Mouse (Mus musculus) stomach, embryonic 16.5 days (tissue): ENCODE measurements around the gene Helz. TPM values are rescaled to one million over a fixed set of nuclear protein-coding genes. Genes with fewer than 3 reads are reported as not detected.
"Not testable (repeated sequence)": the region's sequence is repeated elsewhere in the genome, so short reads cannot be mapped to it uniquely, and the experiment has no call there.

Experiments
- ATAC-seq: fragments of 200-750 bp; cut with Nextera tagmentation; 2 replicates; pipeline ENCODE4 v1.8.0; 2017; ENCODE audit warnings: moderate number of reproducible peaks, moderate TSS enrichment; ENCODE audit not compliant: insufficient read depth, low FRiP score
- H3K27ac ChIP-seq: fragments of 300-500 bp; sonication (generic); 2 replicates; pipeline ENCODE4 v1.5.1; 2014; ENCODE audit warnings: low read length
- H3K27me3 ChIP-seq: fragments of 300-500 bp; sonication (generic); 2 replicates; pipeline ENCODE4 v1.6.1; 2014; ENCODE audit warnings: low read length, control low read depth, mixed read lengths; ENCODE audit not compliant: control insufficient read depth, insufficient read depth
- H3K36me3 ChIP-seq: fragments of 300-500 bp; sonication (generic); 2 replicates; pipeline ENCODE4 v1.6.1; 2014; ENCODE audit warnings: low read length; ENCODE audit not compliant: control insufficient read depth, insufficient read depth
- H3K4me1 ChIP-seq: fragments of 300-500 bp; sonication (generic); 2 replicates; pipeline ENCODE4 v1.6.1; 2014; ENCODE audit warnings: low read length, control low read depth, mixed read lengths; ENCODE audit not compliant: control insufficient read depth, insufficient read depth
- H3K4me2 ChIP-seq: fragments of 300-500 bp; sonication (generic); 2 replicates; pipeline ENCODE4 v1.6.1; 2014; ENCODE audit warnings: low read depth, low read length, mixed read lengths
- H3K4me3 ChIP-seq: fragments of 300-500 bp; sonication (generic); replicated peaks from 2 replicates; pipeline ENCODE4 v1.5.1; 2014; ENCODE audit warnings: mild to moderate bottlenecking, low read length
- H3K9ac ChIP-seq: fragments of 300-500 bp; sonication (generic); 2 replicates; pipeline ENCODE4 v1.6.1; 2014; ENCODE audit warnings: low read length
- H3K9me3 ChIP-seq: fragments of 300-500 bp; sonication (generic); replicated peaks from 2 replicates; pipeline ENCODE4 v1.6.1; 2016; ENCODE audit warnings: low read length, control low read depth; ENCODE audit not compliant: control insufficient read depth
- WGBS: fragments of 180-500 bp; shearing (Covaris S2); extraction: QIAGEN DNeasy Blood & Tissue Kit; methylation state at CpG from one replicate; pipeline ENCODE4 v1.1.7; 2014; 5-methylcytosine and 5-hydroxymethylcytosine counted together
- polyA plus RNA-seq: library from polyadenylated mRNA; unstranded; fragments of >200 nt; fragmentation: Nextera tagmentation; extraction: Ambion mirVana; gene quantifications from 2 replicates; pipeline ENCODE4 v1.2.1, GENCODE M21; 2015

The Helz gene
- polyA plus RNA-seq, 1 experiment from 2014 or later = 15.3 TPM

GRCm38 (mm10) chr11:107584660-107585451 lies 37.1 kb downstream of the Helz start:
- Histone ChIP-seq H3K4me2 (no peak overlapping the region), H3K4me3 (no peak overlapping the region), H3K27ac (no peak overlapping the region), H3K27me3 (no peaks in the 10 kb centered on the region), H3K4me1 (no peaks in the 10 kb centered on the region), H3K9me3 (no peaks in the 10 kb centered on the region), H3K36me3 (peaks cover 5% of the 10 kb centered on the region; the same call in 1 of the 2 replicates), H3K9ac (no peak overlapping the region)
- WGBS = 59% methylated on average over 12 of the region's 12 CpGs
- no peak; the same call in 1 of the 2 replicates for ATAC-seq

- WGBS = 81% methylated on average over 5 of the region's 5 CpGs
Observed at GRCm38 (mm10) chr11:107586129-107586528, 38.4 kb downstream of the Helz start.

GRCm38 (mm10) chr11:107587141-107587540 lies 39.4 kb downstream of the Helz start:
- ATAC-seq = no peak
- Histone ChIP-seq H3K9me3 (no peaks in the 10 kb centered on the region), H3K9ac (no peak overlapping the region), H3K27me3 (no peaks in the 10 kb centered on the region), H3K36me3 (peaks cover 5% of the 10 kb centered on the region; the same call in 1 of the 2 replicates), H3K4me3 (no peak overlapping the region), H3K27ac (no peak overlapping the region), H3K4me1 (no peaks in the 10 kb centered on the region), H3K4me2 (no peak overlapping the region)
- 86% methylated on average over 7 of the region's 7 CpGs for WGBS

More at GRCm38 (mm10) chr11:107586129-107586528, 38.4 kb downstream of the Helz start:
- H3K27ac ChIP-seq, H3K9me3 ChIP-seq, H3K9ac ChIP-seq, H3K4me3 ChIP-seq, ATAC-seq, H3K4me2 ChIP-seq, H3K4me1 ChIP-seq, H3K27me3 ChIP-seq, H3K36me3 ChIP-seq: not testable (repeated sequence)

GRCm38 (mm10) chr11:107592575-107592974 lies 44.8 kb downstream of the Helz start:
- Histone ChIP-seq H3K36me3 (no peaks in the 10 kb centered on the region; the same call in 1 of the 2 replicates), H3K4me3 (no peak overlapping the region), H3K27ac (no peak overlapping the region), H3K27me3 (no peaks in the 10 kb centered on the region), H3K9me3 (no peaks in the 10 kb centered on the region), H3K9ac (no peak overlapping the region), H3K4me1 (no peaks in the 10 kb centered on the region), H3K4me2 (no peak overlapping the region)
- no peak for ATAC-seq
- WGBS = 93% methylated on average over 5 of the region's 5 CpGs

- Histone ChIP-seq H3K4me3 (no peak overlapping the region), H3K27ac (no peak overlapping the region), H3K4me1 (no peaks in the 10 kb centered on the region), H3K4me2 (no peak overlapping the region), H3K9me3 (no peaks in the 10 kb centered on the region), H3K27me3 (no peaks in the 10 kb centered on the region), H3K9ac (no peak overlapping the region), H3K36me3 (peaks cover 9% of the 10 kb centered on the region; the same call in 1 of the 2 replicates)
- 88% methylated on average over 4 of the region's 4 CpGs for WGBS
- ATAC-seq = no peak
Observed at GRCm38 (mm10) chr11:107597381-107597780, 49.7 kb downstream of the Helz start.

- Histone ChIP-seq H3K4me2 (no peak overlapping the region), H3K36me3 (peaks cover 4% of the 10 kb centered on the region; the same call in 1 of the 2 replicates), H3K27me3 (no peaks in the 10 kb centered on the region), H3K4me3 (no peak overlapping the region), H3K27ac (no peak overlapping the region), H3K4me1 (no peaks in the 10 kb centered on the region), H3K9me3 (no peaks in the 10 kb centered on the region), H3K9ac (no peak overlapping the region)
- ATAC-seq = no peak
- WGBS = 91% methylated on average over 7 of the region's 7 CpGs
Observed at GRCm38 (mm10) chr11:107605694-107606093, 58.0 kb downstream of the Helz start.

GRCm38 (mm10) chr11:107613906-107614305 lies 66.2 kb downstream of the Helz start:
- Histone ChIP-seq H3K27ac (no peak overlapping the region), H3K9ac (no peak overlapping the region), H3K4me3 (no peak overlapping the region), H3K9me3 (no peaks in the 10 kb centered on the region), H3K36me3 (no peaks in the 10 kb centered on the region), H3K4me1 (no peaks in the 10 kb centered on the region), H3K27me3 (no peaks in the 10 kb centered on the region), H3K4me2 (no peak overlapping the region)
- 76% methylated on average over 5 of the region's 5 CpGs for WGBS
- ATAC-seq = no peak

- H3K9ac ChIP-seq = no peak overlapping the region
- no peak overlapping the region for H3K27ac ChIP-seq
- H3K36me3 ChIP-seq = 0 out of 2 replicates have a peak, but pooled peaks cover 12% of the 10 kb centered on the region
- no peaks in the 10 kb centered on the region for H3K27me3 ChIP-seq
- H3K9me3 ChIP-seq = no peaks in the 10 kb centered on the region
- no peak for ATAC-seq
- H3K4me3 ChIP-seq = no peak overlapping the region
- 92% methylated on average over 4 of the region's 5 CpGs for WGBS
- H3K4me2 ChIP-seq = no peak overlapping the region
- H3K4me1 ChIP-seq = no peaks in the 10 kb centered on the region
Observed at GRCm38 (mm10) chr11:107615696-107616095, 68.0 kb downstream of the Helz start.

- H3K4me1 ChIP-seq = no peaks in the 10 kb centered on the region
- H3K9me3 ChIP-seq = no peaks in the 10 kb centered on the region
- no peak overlapping the region for H3K4me2 ChIP-seq
- no peak overlapping the region for H3K9ac ChIP-seq
- 0 out of 2 replicates have a peak, but pooled peaks cover 13% of the 10 kb centered on the region for H3K36me3 ChIP-seq
- 73% methylated on average over 5 of the region's 5 CpGs for WGBS
- no peak for ATAC-seq
- no peak overlapping the region for H3K4me3 ChIP-seq
- H3K27ac ChIP-seq = no peak overlapping the region
- no peaks in the 10 kb centered on the region for H3K27me3 ChIP-seq
Observed at GRCm38 (mm10) chr11:107617976-107618375, 70.2 kb downstream of the Helz start.
